Mouse (Mus musculus) gastrocnemius, postnatal 36 days (tissue): Measurements from ENCODE around the gene Rhbdl3. TPM values are rescaled to one million over a fixed set of nuclear protein-coding genes. Genes with fewer than 3 reads are reported as not detected.
A peak's percentile ranks its signal among the peaks of the same experiment; 100 is the strongest.

ENCODE experiments used
- DNase-seq, 2 experiments: peaks; one replicate each; pipeline ENCODE4 v3.0.0; 2022
- intact Hi-C: fragments of 180-260 bp; cut with DNase I; formaldehyde crosslinking; loops from one replicate; pipeline ENCODE4 v1.15.1; 2025
- long read RNA-seq, 2 experiments: library from polyadenylated mRNA; stranded (forward); transcript quantifications; one replicate each; pipeline ENCODE4 v2.0.0; 2021
- total RNA-seq, 2 experiments: library from RNA; stranded (reverse); gene quantifications; 2 replicates each; pipeline ENCODE4 v1.2.3; 2021

The Rhbdl3 gene
- 1 to 10 TPM; 5.7 to 9.0 TPM for total RNA-seq
- long read RNA-seq, experiment 1, partial matches to known transcripts = 0 of 6 reads
- long read RNA-seq, experiment 1, other reads (novel, unspliced or antisense) = 3 of 6 reads
- long read RNA-seq, experiment 2, partial matches to known transcripts = 3 of 7 reads
- long read RNA-seq, experiment 2, other reads (novel, unspliced or antisense) = 2 of 7 reads

DNA sequence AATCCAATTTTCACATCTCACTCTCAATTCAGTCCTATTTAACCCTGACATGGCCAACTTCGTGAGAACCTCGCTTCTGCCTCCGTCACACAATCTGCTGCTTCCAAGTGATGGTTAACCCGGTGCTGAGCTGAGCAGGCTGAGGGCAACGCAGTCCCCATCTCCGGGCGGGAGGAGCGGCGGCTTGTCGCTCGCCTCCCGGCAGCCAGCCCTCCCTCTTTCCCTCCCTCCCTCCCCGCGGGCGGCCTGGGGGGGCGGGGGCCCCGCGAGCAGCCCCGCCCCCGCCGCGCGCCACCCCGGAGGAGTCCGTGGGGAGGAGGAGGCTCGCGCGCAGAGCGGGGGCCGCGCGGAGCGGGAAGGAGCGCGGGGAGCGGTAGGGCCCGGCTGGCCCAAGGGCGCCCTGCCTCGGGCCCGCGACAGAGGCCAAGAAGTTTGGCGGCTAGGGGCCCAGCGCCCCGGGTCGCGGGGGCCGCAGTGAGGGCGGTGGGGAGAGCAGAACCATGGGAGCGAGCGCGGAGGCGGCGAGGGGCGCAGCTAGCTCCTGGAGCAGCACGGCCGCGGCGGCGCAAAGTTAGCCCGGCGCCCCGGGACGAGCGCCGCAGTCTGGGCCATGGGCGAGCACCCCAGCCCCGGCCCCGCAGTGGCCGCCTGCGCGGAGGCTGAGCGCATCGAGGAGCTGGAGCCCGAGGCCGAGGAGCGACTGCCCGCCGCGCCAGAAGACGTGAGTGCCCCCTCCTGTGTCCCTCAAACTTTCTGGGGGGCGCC lies at the start of gene Rhbdl3:
TSS of gene Rhbdl3 (plus strand) at position 362 of the 765 bp plus-strand sequence.
- intact Hi-C loops = no loop called here
- peak; percentile 57 to 65 for DNase-seq

DNA sequence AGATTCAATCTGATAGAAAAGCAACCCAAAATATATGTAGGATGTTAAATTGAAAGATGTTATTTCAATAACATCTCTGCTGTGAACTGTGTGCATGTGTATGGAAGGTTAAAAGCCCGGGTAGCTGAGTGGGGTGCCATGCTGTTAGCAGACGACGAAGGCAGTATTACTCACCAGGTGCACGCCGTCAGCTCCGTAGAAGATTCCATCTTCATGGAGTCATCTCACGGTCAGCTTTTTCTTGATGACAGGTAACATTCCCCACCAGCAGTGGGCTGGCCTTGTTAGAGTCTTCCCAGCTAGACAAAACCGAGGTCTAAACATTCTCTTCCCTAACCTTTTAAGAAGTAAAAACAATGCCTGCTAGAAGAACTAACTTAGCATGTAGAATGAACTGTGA lies 36.6 kb upstream of the Rhbdl3 start:
- no peak for DNase-seq
- intact Hi-C loops = no loop called here

DNA sequence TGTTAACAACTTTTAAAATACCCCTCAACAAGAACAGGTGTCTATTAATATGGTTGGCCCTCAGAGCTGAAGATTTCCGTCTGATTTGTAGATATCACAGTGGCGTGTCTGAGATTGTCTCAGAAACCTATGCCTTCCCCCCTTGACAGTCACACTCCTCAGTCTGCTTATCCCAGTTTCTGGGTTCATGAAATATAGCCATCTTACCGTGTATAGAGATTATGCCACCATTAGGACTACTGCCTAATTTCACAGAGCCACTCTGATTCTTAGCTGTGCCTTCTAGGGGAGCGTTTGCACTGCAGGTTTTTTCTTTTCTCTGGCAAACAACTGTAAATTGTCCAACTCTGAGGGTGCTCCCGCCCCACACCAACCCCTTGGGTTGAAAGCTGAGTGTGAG lies 29.6 kb upstream of the Rhbdl3 start:
- intact Hi-C loops = no loop called here
- no peak for DNase-seq

GRCm38 (mm10) chr11:80275011-80275410 lies 25.7 kb upstream of the Rhbdl3 start:
- intact Hi-C loops = no loop called here
- DNase-seq = no peak

GRCm38 (mm10) chr11:80278054-80278453 lies 22.7 kb upstream of the Rhbdl3 start:
- intact Hi-C loops = no loop called here
- DNase-seq = no peak

DNA sequence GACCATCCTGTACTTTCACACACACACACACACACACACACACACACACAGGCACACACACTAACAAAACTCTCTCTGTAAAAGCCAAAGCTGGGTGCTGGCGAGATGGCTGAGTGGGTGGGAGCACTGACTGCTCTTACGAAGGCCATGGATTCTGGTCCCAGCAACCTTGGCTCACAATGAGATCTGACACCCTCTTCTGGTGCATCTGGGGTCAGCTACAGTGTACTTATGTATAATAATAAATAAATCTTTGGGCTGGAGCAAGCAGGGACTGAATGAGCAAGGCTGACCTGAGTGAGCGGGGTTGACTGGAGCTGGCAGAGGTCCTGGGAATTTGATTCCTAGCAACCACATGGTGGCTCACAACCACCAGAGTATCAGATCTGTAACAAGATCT lies 16.9 kb upstream of the Rhbdl3 start:
- intact Hi-C loops = no loop called here
- no peak for DNase-seq

GRCm38 (mm10) chr11:80284641-80285040 lies 16.1 kb upstream of the Rhbdl3 start:
- intact Hi-C loops = no loop called here
- DNase-seq = peak; percentile 21 to 34

- peak; percentile 49 to 57 for DNase-seq
- intact Hi-C loops = loop anchor here (1.0 kb wide), 1 partner anchor 64 kb away; no protein-coding TSS in a partner anchor
Measured at GRCm38 (mm10) chr11:80287150-80287549, 13.6 kb upstream of the Rhbdl3 start.

DNA sequence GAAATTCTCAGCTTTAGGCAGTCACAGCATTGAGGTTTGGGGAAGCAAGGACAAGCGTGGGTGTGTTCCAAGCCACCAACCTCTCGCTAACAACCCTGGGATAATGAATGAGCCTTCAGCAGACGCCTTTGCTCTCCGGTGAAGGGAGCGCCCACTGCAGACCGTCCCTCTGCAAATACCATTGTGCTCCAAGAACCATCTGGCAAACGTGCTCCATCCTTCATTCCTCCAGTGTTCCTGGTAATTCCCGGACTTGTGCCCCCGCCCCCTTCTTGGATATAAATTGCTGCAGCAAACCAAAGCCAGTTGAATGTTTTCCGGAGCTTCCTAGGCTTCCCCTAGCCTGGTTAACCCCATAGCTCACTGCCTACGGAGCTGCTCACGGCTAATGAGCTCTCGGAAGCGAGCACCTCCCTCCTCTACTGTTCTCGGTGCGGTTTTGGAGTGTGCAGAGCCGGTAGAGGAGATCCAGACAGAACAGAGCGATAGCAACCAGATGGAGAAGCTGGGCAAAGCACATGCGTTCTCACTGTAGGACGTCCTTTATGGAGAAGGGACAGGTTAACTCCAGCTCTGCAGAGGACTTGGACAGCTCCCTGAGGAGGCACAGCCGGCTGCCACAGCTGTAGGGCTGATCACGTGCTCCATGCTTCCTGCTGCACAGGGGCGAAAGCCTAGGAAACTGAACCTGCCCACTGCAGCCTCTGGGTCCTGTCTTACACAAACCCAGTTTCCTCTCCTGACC lies 10.8 kb upstream of the Rhbdl3 start:
- intact Hi-C loops = no loop called here

GRCm38 (mm10) chr11:80291004-80291403 lies 9.7 kb upstream of the Rhbdl3 start:
- DNase-seq = no peak

More for the DNA sequence above, 10.8 kb upstream of the Rhbdl3 start:
- no peak for DNase-seq

GRCm38 (mm10) chr11:80292463-80292862 lies 8.2 kb upstream of the Rhbdl3 start:
- no peak for DNase-seq
- intact Hi-C loops = no loop called here

More at GRCm38 (mm10) chr11:80291004-80291403, 9.7 kb upstream of the Rhbdl3 start:
- intact Hi-C loops = no loop called here

GRCm38 (mm10) chr11:80295066-80295465 lies 5.6 kb upstream of the Rhbdl3 start:
- intact Hi-C loops = no loop called here
- no peak for DNase-seq

GRCm38 (mm10) chr11:80295785-80296184 lies 4.9 kb upstream of the Rhbdl3 start:
- no peak for DNase-seq
- intact Hi-C loops = no loop called here

- intact Hi-C loops = no loop called here
Measured at GRCm38 (mm10) chr11:80299513-80300235, 1.0 kb upstream of the Rhbdl3 start.

DNA sequence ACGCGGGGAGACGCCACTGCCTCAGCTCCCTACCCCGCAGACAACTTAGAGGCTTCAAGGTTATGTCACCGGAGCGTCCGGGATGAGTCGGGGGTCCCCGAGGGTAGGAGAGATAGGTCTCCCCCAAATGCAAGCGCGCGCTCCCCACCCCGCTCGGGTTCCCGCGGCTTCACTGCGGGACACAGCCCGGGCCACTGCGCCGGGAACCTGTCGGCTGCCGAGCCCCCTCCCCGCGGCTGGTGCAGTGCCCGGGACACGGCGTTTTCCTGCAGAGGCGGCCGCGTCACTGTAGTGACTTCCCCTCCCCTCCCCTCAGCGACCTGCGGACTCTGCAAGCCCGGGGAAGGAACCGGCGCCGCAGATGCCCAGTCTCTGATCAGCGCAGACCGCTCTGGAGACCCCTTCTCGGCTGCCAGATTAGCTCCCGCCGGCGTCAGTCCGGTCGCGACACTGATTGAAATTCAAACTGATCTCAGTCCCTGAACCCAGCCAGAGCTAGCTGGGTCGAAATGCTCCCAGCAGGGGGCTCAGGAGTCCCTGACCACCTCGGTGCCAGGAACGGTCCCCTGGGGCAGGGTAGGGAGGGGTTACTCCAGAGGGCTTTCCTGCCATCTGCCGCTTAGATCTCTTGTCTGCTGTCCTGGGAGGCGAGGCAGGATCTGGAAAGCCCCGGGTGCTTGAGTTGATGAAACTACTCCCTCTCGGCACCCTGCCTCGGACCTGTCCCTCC lies 769 bp downstream of the Rhbdl3 start:
- intact Hi-C loops = no loop called here

More at GRCm38 (mm10) chr11:80299513-80300235, 1.0 kb upstream of the Rhbdl3 start:
- no peak for DNase-seq

DNA sequence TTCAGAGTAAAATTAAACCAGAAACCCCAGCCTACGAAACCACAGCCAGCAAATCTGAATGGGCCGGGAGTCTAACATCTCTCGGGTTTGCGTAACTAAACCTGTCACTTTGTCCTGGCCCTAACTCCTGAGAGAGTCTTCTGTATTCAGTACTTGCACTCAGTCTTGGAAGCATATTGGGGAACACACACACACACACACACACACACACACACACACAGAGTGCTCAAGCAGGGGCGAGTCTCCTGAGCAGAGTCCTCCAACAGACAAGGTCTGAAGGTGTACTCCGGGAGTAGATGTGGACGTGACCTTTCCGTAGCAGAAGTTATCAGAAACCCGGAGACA lies 1.3 kb downstream of the Rhbdl3 start:
- intact Hi-C loops = no loop called here
- no peak for DNase-seq

More for the DNA sequence above, 769 bp downstream of the Rhbdl3 start:
- DNase-seq = peak; percentile 55 to 61

DNA sequence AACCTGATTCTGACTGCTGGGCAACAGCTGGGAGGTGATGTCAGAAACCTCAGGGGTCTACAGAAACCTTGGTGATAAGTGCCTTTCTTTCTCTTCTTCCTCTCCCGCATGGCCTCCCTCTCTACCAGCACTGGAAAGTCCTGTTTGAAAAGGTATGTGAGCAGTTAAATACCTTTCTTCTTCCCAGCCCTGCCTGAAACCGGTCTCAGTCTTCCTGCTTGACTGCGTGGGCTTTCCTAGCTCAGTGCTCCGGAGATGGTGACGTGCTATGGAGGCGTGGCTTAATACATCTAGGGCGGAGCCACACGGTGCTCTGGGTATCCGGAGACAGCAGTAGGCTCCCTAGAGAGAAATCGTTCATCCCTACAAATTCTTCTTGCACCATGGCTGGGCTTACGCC lies 1.8 kb downstream of the Rhbdl3 start:
- intact Hi-C loops = no loop called here
- peak; percentile 52 to 54 for DNase-seq

- intact Hi-C loops = no loop called here
Measured at GRCm38 (mm10) chr11:80303746-80304145, 3.0 kb downstream of the Rhbdl3 start.

DNA sequence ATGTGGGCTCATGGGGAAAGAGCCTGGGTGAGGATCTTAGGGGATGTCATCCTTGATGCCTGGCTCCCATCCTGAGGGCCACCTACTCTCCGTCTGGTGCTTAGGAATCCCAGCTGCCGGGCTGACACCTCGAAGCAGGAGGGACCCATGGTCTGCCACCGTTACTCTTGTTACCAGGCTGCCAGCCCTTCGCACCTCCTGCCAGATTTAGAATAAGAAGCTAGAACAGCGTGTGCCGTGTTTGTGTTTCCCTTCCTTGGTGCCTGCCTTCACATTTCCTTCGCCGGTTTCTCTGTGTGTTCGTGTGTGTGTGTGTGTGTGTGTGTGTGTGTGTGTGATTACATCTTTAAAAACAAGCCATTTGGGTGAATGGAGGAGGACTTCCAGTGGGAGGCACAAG lies 4.1 kb downstream of the Rhbdl3 start:
- DNase-seq = peak in 1 of 2 experiments; percentile 15
- intact Hi-C loops = no loop called here

More at GRCm38 (mm10) chr11:80303746-80304145, 3.0 kb downstream of the Rhbdl3 start:
- no peak for DNase-seq

DNA sequence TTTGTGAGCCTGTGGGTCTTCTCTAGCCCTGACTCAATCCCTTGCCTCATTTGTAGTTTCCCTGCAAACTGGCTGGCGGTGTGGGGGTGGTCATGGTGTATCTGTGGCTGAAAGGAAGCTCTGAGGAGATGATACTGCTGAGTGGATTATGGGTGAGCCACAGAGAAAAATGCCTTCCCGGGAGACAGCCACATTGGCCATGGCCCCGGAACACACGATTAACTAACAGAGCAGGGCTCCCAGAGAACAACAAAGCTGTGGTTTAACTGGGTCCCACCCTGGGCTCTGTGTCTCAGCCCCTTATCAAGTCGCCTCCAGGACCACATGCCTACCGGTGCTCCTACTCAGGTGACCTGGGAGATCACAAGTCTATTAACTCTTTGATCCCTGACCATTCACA lies 7.8 kb downstream of the Rhbdl3 start:
- intact Hi-C loops = no loop called here
- no peak for DNase-seq
